Mouse (Mus musculus): ENCODE measurements around the gene Wdr77. TPM values are rescaled to one million over a fixed set of nuclear protein-coding genes. Genes with fewer than 3 reads are reported as not detected.
"Not testable (repeated sequence)": the region's sequence is repeated elsewhere in the genome, so short reads cannot be mapped to it uniquely, and the experiment has no call there.

The Wdr77 gene
- polyA plus RNA-seq, 1 experiment from 2014 or later = 90.9 TPM

DNA sequence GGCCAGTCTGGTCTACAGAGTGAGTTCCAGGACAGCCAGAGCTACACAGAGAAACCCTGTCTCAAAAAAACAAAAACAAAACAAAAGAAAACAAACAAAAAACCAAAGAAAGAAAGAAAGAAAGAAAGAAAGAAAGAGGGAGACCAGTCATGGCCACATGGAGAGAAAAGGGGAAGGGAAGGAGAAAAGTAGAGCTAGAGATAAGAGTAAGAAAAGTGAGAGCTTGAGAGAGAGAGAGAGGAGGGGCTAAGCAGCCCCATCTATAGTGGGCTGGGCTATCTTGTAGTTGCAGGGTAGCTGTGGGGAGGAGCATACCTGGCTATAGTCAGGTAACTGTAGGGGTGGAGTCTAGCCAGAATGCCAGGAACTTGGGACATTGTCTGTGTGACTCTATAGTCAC is 38.4 kb upstream of the Wdr77 start:
- not testable (repeated sequence) for H3K27ac ChIP-seq (ENCODE audit: low read length); H3K9ac ChIP-seq (ENCODE audit: low read depth, low read length); ATAC-seq; H3K9me3 ChIP-seq (replicated peaks; ENCODE audit: control insufficient read depth, low read length, poor library complexity, severe bottlenecking); H3K4me2 ChIP-seq (ENCODE audit: low read length); H3K36me3 ChIP-seq (ENCODE audit: control insufficient read depth, insufficient read depth, low read length); H3K27me3 ChIP-seq (ENCODE audit: control insufficient read depth, insufficient read depth, low read depth, low read length); H3K4me3 ChIP-seq (ENCODE audit: low read depth, low read length); H3K4me1 ChIP-seq (ENCODE audit: control insufficient read depth, insufficient read depth, low read length)

GRCm38 (mm10) chr3:105921959-105922358 is 37.2 kb upstream of the Wdr77 start:
- H3K4me1 ChIP-seq (ENCODE audit: control insufficient read depth, insufficient read depth, low read length) = no peaks in the 10 kb centered on the region
- no peak overlapping the region for H3K27ac ChIP-seq (ENCODE audit: low read length)
- no peak overlapping the region for H3K9ac ChIP-seq (ENCODE audit: low read depth, low read length)
- 85% methylated on average over 2 of the region's 2 CpGs for WGBS
- H3K36me3 ChIP-seq (ENCODE audit: control insufficient read depth, insufficient read depth, low read length) = no peaks in the 10 kb centered on the region
- no peaks in the 10 kb centered on the region for H3K27me3 ChIP-seq (ENCODE audit: control insufficient read depth, insufficient read depth, low read depth, low read length)
- ATAC-seq = no peak
- H3K9me3 ChIP-seq (replicated peaks; ENCODE audit: control insufficient read depth, low read length, poor library complexity, severe bottlenecking) = no peaks in the 10 kb centered on the region
- no peak overlapping the region for H3K4me2 ChIP-seq (ENCODE audit: low read length)
- H3K4me3 ChIP-seq (ENCODE audit: low read depth, low read length) = no peak overlapping the region

DNA sequence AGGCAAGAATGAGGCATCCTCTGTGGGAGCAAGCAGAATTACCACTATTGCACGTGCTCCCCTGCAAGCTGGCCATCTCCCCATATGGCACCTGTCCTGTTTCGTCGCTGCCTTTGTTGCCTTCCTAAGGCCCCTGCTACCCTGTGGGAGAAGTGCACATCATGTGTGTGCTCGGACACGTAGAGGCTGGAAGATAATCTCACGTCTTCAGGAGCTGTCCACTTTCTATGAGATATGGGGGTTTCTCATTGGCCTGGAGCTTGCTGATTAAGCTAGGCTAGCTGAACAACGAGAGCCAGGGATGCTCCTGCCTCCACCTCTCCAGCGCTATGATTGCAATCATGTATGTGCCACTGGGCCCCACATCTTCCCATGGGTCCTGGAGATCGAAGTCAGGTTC is 34.6 kb upstream of the Wdr77 start:
- Histone ChIP-seq H3K27me3 (ENCODE audit: control insufficient read depth, insufficient read depth, low read depth, low read length) (no peaks in the 10 kb centered on the region), H3K4me1 (ENCODE audit: control insufficient read depth, insufficient read depth, low read length) (no peaks in the 10 kb centered on the region), H3K9me3 (replicated peaks; ENCODE audit: control insufficient read depth, low read length, poor library complexity, severe bottlenecking) (no peaks in the 10 kb centered on the region), H3K9ac (ENCODE audit: low read depth, low read length) (no peak overlapping the region), H3K36me3 (ENCODE audit: control insufficient read depth, insufficient read depth, low read length) (no peaks in the 10 kb centered on the region), H3K4me3 (ENCODE audit: low read depth, low read length) (no peak overlapping the region), H3K27ac (ENCODE audit: low read length) (no peak overlapping the region), H3K4me2 (ENCODE audit: low read length) (no peak overlapping the region)
- 84% methylated on average over 9 of the region's 9 CpGs for WGBS
- ATAC-seq = no peak

GRCm38 (mm10) chr3:105927561-105928194 is 31.5 kb upstream of the Wdr77 start:
- Histone ChIP-seq H3K27me3 (ENCODE audit: control insufficient read depth, insufficient read depth, low read depth, low read length) (no peaks in the 10 kb centered on the region), H3K9me3 (replicated peaks; ENCODE audit: control insufficient read depth, low read length, poor library complexity, severe bottlenecking) (no peaks in the 10 kb centered on the region), H3K4me3 (ENCODE audit: low read depth, low read length) (no peak overlapping the region), H3K4me2 (ENCODE audit: low read length) (no peak overlapping the region), H3K4me1 (ENCODE audit: control insufficient read depth, insufficient read depth, low read length) (no peaks in the 10 kb centered on the region), H3K27ac (ENCODE audit: low read length) (no peak overlapping the region), H3K9ac (ENCODE audit: low read depth, low read length) (no peak overlapping the region), H3K36me3 (ENCODE audit: control insufficient read depth, insufficient read depth, low read length) (no peaks in the 10 kb centered on the region)
- 81% methylated on average over 7 of the region's 7 CpGs for WGBS
- no peak for ATAC-seq

DNA sequence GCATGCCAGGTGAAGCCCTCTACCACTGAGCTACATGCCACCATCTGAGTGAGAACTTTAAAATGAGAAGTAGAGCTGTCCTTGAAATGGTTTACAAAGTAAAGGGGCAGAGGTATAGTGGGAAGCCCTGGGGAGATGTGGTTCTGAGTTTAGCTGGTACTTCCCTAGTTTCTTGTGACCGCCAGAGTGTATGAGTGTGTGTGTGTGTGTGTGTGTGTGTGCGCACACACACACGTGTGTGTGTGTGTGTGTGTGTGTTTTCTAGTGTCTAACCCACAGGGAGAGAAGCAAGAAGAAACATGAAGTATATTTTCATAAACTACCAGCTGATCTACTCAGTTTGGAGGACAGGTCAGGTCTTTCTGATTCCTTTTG is 31.0 kb upstream of the Wdr77 start:
- 81% methylated on average over 3 of the region's 3 CpGs for WGBS
- Histone ChIP-seq H3K9me3 (replicated peaks; ENCODE audit: control insufficient read depth, low read length, poor library complexity, severe bottlenecking) (no peaks in the 10 kb centered on the region), H3K27me3 (ENCODE audit: control insufficient read depth, insufficient read depth, low read depth, low read length) (no peaks in the 10 kb centered on the region), H3K36me3 (ENCODE audit: control insufficient read depth, insufficient read depth, low read length) (no peaks in the 10 kb centered on the region), H3K4me3 (ENCODE audit: low read depth, low read length) (no peak overlapping the region), H3K4me1 (ENCODE audit: control insufficient read depth, insufficient read depth, low read length) (no peaks in the 10 kb centered on the region), H3K9ac (ENCODE audit: low read depth, low read length) (no peak overlapping the region), H3K4me2 (ENCODE audit: low read length) (no peak overlapping the region), H3K27ac (ENCODE audit: low read length) (no peak overlapping the region)
- ATAC-seq = no peak

GRCm38 (mm10) chr3:105928781-105929180 is 30.4 kb upstream of the Wdr77 start:
- ATAC-seq = no peak

DNA sequence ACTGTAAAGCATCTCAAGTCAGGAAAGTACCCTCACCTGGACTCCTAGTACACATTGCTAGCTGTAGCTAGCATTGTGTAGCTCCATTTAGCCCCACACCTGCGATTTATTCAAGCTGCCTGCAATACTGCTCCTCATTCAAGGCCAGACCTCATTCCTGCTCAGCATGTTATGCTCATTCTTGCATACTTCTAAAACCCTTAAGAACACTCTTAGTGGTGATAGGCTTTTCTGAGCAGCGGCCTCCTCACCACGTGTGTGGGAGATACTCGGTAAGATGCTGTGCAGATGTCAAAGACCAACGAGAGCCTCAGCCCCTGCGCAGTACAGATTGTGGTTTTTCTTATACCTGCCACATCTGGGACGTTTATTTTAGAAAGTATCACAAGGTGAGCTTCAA is 29.3 kb upstream of the Wdr77 start:
- Histone ChIP-seq H3K36me3 (ENCODE audit: control insufficient read depth, insufficient read depth, low read length) (no peaks in the 10 kb centered on the region), H3K4me3 (ENCODE audit: low read depth, low read length) (no peak overlapping the region), H3K4me1 (ENCODE audit: control insufficient read depth, insufficient read depth, low read length) (no peaks in the 10 kb centered on the region), H3K9ac (ENCODE audit: low read depth, low read length) (no peak overlapping the region), H3K9me3 (replicated peaks; ENCODE audit: control insufficient read depth, low read length, poor library complexity, severe bottlenecking) (no peaks in the 10 kb centered on the region), H3K27ac (ENCODE audit: low read length) (no peak overlapping the region), H3K4me2 (ENCODE audit: low read length) (no peak overlapping the region), H3K27me3 (ENCODE audit: control insufficient read depth, insufficient read depth, low read depth, low read length) (no peaks in the 10 kb centered on the region)
- WGBS = 86% methylated on average over 7 of the region's 7 CpGs
- ATAC-seq = no peak

More at GRCm38 (mm10) chr3:105928781-105929180, 30.4 kb upstream of the Wdr77 start:
- no peak overlapping the region for H3K4me2 ChIP-seq (ENCODE audit: low read length)
- H3K4me1 ChIP-seq (ENCODE audit: control insufficient read depth, insufficient read depth, low read length) = no peaks in the 10 kb centered on the region
- H3K9ac ChIP-seq (ENCODE audit: low read depth, low read length) = no peak overlapping the region
- H3K27me3 ChIP-seq (ENCODE audit: control insufficient read depth, insufficient read depth, low read depth, low read length) = no peaks in the 10 kb centered on the region
- no peaks in the 10 kb centered on the region for H3K36me3 ChIP-seq (ENCODE audit: control insufficient read depth, insufficient read depth, low read length)
- H3K4me3 ChIP-seq (ENCODE audit: low read depth, low read length) = no peak overlapping the region
- 90% methylated on average over 6 of the region's 6 CpGs for WGBS
- H3K9me3 ChIP-seq (replicated peaks; ENCODE audit: control insufficient read depth, low read length, poor library complexity, severe bottlenecking) = no peaks in the 10 kb centered on the region
- H3K27ac ChIP-seq (ENCODE audit: low read length) = no peak overlapping the region

- no peaks in the 10 kb centered on the region for H3K9me3 ChIP-seq (replicated peaks; ENCODE audit: control insufficient read depth, low read length, poor library complexity, severe bottlenecking)
- ATAC-seq = no peak
- WGBS = 89% methylated on average over 2 of the region's 2 CpGs
- H3K9ac ChIP-seq (ENCODE audit: low read depth, low read length) = no peak overlapping the region
- H3K36me3 ChIP-seq (ENCODE audit: control insufficient read depth, insufficient read depth, low read length) = no peaks in the 10 kb centered on the region
- no peaks in the 10 kb centered on the region for H3K27me3 ChIP-seq (ENCODE audit: control insufficient read depth, insufficient read depth, low read depth, low read length)
- no peak overlapping the region for H3K4me2 ChIP-seq (ENCODE audit: low read length)
- H3K4me1 ChIP-seq (ENCODE audit: control insufficient read depth, insufficient read depth, low read length) = no peaks in the 10 kb centered on the region
- H3K4me3 ChIP-seq (ENCODE audit: low read depth, low read length) = no peak overlapping the region
- no peak overlapping the region for H3K27ac ChIP-seq (ENCODE audit: low read length)
These were observed 28.1 kb upstream of the Wdr77 start for GRCm38 (mm10) chr3:105931095-105931494.

- H3K36me3 ChIP-seq (ENCODE audit: control insufficient read depth, insufficient read depth, low read length) = peaks cover 1% of the 10 kb centered on the region; the same call in 1 of the 2 replicates
- no peak for ATAC-seq
- 89% methylated on average over 8 of the region's 8 CpGs for WGBS
These were observed 26.7 kb upstream of the Wdr77 start, which contains the start of gene I830077J02Rik for GRCm38 (mm10) chr3:105932240-105933071. Gene I830077J02Rik, minus strand, starts transcription at chr3:105932664.

More at GRCm38 (mm10) chr3:105932240-105933071, 26.7 kb upstream of the Wdr77 start, which contains the start of gene I830077J02Rik:
- Histone ChIP-seq H3K27me3 (ENCODE audit: control insufficient read depth, insufficient read depth, low read depth, low read length) (no peaks in the 10 kb centered on the region), H3K4me1 (ENCODE audit: control insufficient read depth, insufficient read depth, low read length) (no peaks in the 10 kb centered on the region), H3K4me2 (ENCODE audit: low read length) (no peak within 1 kb of the TSS), H3K27ac (ENCODE audit: low read length) (no peak within 1 kb of the TSS), H3K9ac (ENCODE audit: low read depth, low read length) (no peak within 1 kb of the TSS), H3K4me3 (ENCODE audit: low read depth, low read length) (no peak within 1 kb of the TSS), H3K9me3 (replicated peaks; ENCODE audit: control insufficient read depth, low read length, poor library complexity, severe bottlenecking) (no peaks in the 10 kb centered on the region)

Data from midbrain, embryonic 16.5 days (tissue).